Mouse (Mus musculus): ENCODE data around the gene Slc35g3. TPM values are rescaled to one million over a fixed set of nuclear protein-coding genes. Genes with fewer than 3 reads are reported as not detected.
A peak's percentile ranks its signal among the peaks of the same experiment; 100 is the strongest.

Slc35g3 gene
- polyA plus RNA-seq, 1 experiment from 2014 or later, result not detected

- ATAC-seq, result no peak
- Histone ChIP-seq H3K9me3 (ENCODE audit: low read length) (no peaks in the 10 kb centered on the region), H3K27me3 (ENCODE audit: insufficient read depth, low read length) (no peaks in the 10 kb centered on the region), H3K4me2 (ENCODE audit: low read depth, low read length) (no peak overlapping the region), H3K4me3 (ENCODE audit: low read depth, low read length) (no peak overlapping the region), H3K36me3 (replicated peaks; ENCODE audit: insufficient read depth, low read length) (no peaks in the 10 kb centered on the region), H3K4me1 (ENCODE audit: insufficient read depth) (peaks cover 7% of the 10 kb centered on the region), H3K9ac (replicated peaks) (no peak overlapping the region), H3K27ac (ENCODE audit: low read depth) (no peak overlapping the region)
- 41% methylated on average over 2 of the region's 2 CpGs for WGBS (ENCODE audit: insufficient replicate concordance)
- TF ChIP-seq EP300 (IDR thresholded peaks at IDR 0.05; ENCODE audit: low read depth), result no peak
- TF ChIP-seq CTCF (IDR thresholded peaks at IDR 0.05; ENCODE audit: low read depth), result no peak
- no peak for DNase-seq
These were observed 38.7 kb downstream of the Slc35g3 start for GRCm38 (mm10) chr11:69723074-69723473.

- H3K4me3 ChIP-seq (ENCODE audit: low read depth, low read length), result no peak overlapping the region
- no peaks in the 10 kb centered on the region for H3K9me3 ChIP-seq (ENCODE audit: low read length)
- no peaks in the 10 kb centered on the region for H3K36me3 ChIP-seq (replicated peaks; ENCODE audit: insufficient read depth, low read length)
- WGBS (ENCODE audit: insufficient replicate concordance), result 71% methylated on average over 6 of the region's 6 CpGs
- TF ChIP-seq EP300 (IDR thresholded peaks at IDR 0.05; ENCODE audit: low read depth) (no peak), CTCF (IDR thresholded peaks at IDR 0.05; ENCODE audit: low read depth) (no peak)
- no peak overlapping the region for H3K4me2 ChIP-seq (ENCODE audit: low read depth, low read length)
- H3K27me3 ChIP-seq (ENCODE audit: insufficient read depth, low read length), result no peaks in the 10 kb centered on the region
- H3K9ac ChIP-seq (replicated peaks), result no peak overlapping the region
- peaks cover 13% of the 10 kb centered on the region for H3K4me1 ChIP-seq (ENCODE audit: insufficient read depth)
- DNase-seq (no peak), ATAC-seq (no peak)
- no peak overlapping the region for H3K27ac ChIP-seq (ENCODE audit: low read depth)
These were observed 40.9 kb downstream of the Slc35g3 start for GRCm38 (mm10) chr11:69720852-69721251.

- Histone ChIP-seq H3K4me2 (ENCODE audit: low read depth, low read length) (no peak overlapping the region), H3K9me3 (ENCODE audit: low read length) (no peaks in the 10 kb centered on the region), H3K36me3 (replicated peaks; ENCODE audit: insufficient read depth, low read length) (no peaks in the 10 kb centered on the region), H3K27me3 (ENCODE audit: insufficient read depth, low read length) (no peaks in the 10 kb centered on the region), H3K27ac (ENCODE audit: low read depth) (no peak overlapping the region), H3K4me3 (ENCODE audit: low read depth, low read length) (no peak overlapping the region), H3K4me1 (ENCODE audit: insufficient read depth) (peaks cover 19% of the 10 kb centered on the region), H3K9ac (replicated peaks) (no peak overlapping the region)
- 73% methylated on average over 6 of the region's 6 CpGs for WGBS (ENCODE audit: insufficient replicate concordance)
- TF ChIP-seq EP300 (IDR thresholded peaks at IDR 0.05; ENCODE audit: low read depth) (no peak), CTCF (IDR thresholded peaks at IDR 0.05; ENCODE audit: low read depth) (peak; percentile 39)
- no peak for DNase-seq
- no peak for ATAC-seq
These were observed 42.3 kb downstream of the Slc35g3 start for GRCm38 (mm10) chr11:69719423-69719822.

GRCm38 (mm10) chr11:69718661-69719060, 43.1 kb downstream of the Slc35g3 start:
- no peak overlapping the region for H3K9ac ChIP-seq (replicated peaks)
- no peaks in the 10 kb centered on the region for H3K36me3 ChIP-seq (replicated peaks; ENCODE audit: insufficient read depth, low read length)
- peaks cover 19% of the 10 kb centered on the region for H3K4me1 ChIP-seq (ENCODE audit: insufficient read depth)
- H3K27ac ChIP-seq (ENCODE audit: low read depth), result no peak overlapping the region
- H3K4me3 ChIP-seq (ENCODE audit: low read depth, low read length), result no peak overlapping the region
- peak overlapping the region; percentile 33 for H3K4me2 ChIP-seq (ENCODE audit: low read depth, low read length)
- H3K9me3 ChIP-seq (ENCODE audit: low read length), result no peaks in the 10 kb centered on the region
- 29% methylated on average over 15 of the region's 15 CpGs for WGBS (ENCODE audit: insufficient replicate concordance)
- TF ChIP-seq EP300 (IDR thresholded peaks at IDR 0.05; ENCODE audit: low read depth) (no peak), CTCF (IDR thresholded peaks at IDR 0.05; ENCODE audit: low read depth) (no peak)
- ATAC-seq, result peak; percentile 45
- H3K27me3 ChIP-seq (ENCODE audit: insufficient read depth, low read length), result no peaks in the 10 kb centered on the region
- DNase-seq, result peak; percentile 46

- Histone ChIP-seq H3K4me1 (ENCODE audit: insufficient read depth) (peaks cover 19% of the 10 kb centered on the region), H3K4me2 (ENCODE audit: low read depth, low read length) (no peak overlapping the region), H3K27ac (ENCODE audit: low read depth) (no peak overlapping the region), H3K4me3 (ENCODE audit: low read depth, low read length) (no peak overlapping the region), H3K36me3 (replicated peaks; ENCODE audit: insufficient read depth, low read length) (no peaks in the 10 kb centered on the region), H3K9me3 (ENCODE audit: low read length) (no peaks in the 10 kb centered on the region), H3K27me3 (ENCODE audit: insufficient read depth, low read length) (no peaks in the 10 kb centered on the region), H3K9ac (replicated peaks) (no peak overlapping the region; the same call in 1 of the 2 replicates)
- TF ChIP-seq CTCF (IDR thresholded peaks at IDR 0.05; ENCODE audit: low read depth) (no peak), EP300 (IDR thresholded peaks at IDR 0.05; ENCODE audit: low read depth) (no peak)
- no peak for ATAC-seq
- 53% methylated on average over 4 of the region's 4 CpGs for WGBS (ENCODE audit: insufficient replicate concordance)
- no peak for DNase-seq
These were observed 44.8 kb downstream of the Slc35g3 start for GRCm38 (mm10) chr11:69716953-69717352.

- 26% methylated on average over 5 of the region's 5 CpGs for WGBS (ENCODE audit: insufficient replicate concordance)
- no peak overlapping the region for H3K4me3 ChIP-seq (ENCODE audit: low read depth, low read length)
- H3K27me3 ChIP-seq (ENCODE audit: insufficient read depth, low read length), result no peaks in the 10 kb centered on the region
- H3K27ac ChIP-seq (ENCODE audit: low read depth), result peak overlapping the region; percentile 39; the same call in 1 of the 2 replicates
- DNase-seq (peak; percentile 38), ATAC-seq (peak; percentile 88)
- H3K9ac ChIP-seq (replicated peaks), result no peak overlapping the region
- TF ChIP-seq EP300 (IDR thresholded peaks at IDR 0.05; ENCODE audit: low read depth), result no peak
- no peaks in the 10 kb centered on the region for H3K9me3 ChIP-seq (ENCODE audit: low read length)
- no peak overlapping the region for H3K4me2 ChIP-seq (ENCODE audit: low read depth, low read length)
- H3K36me3 ChIP-seq (replicated peaks; ENCODE audit: insufficient read depth, low read length), result no peaks in the 10 kb centered on the region
- H3K4me1 ChIP-seq (ENCODE audit: insufficient read depth), result peaks cover 19% of the 10 kb centered on the region
These were observed 45.8 kb downstream of the Slc35g3 start for GRCm38 (mm10) chr11:69715929-69716328.

- Histone ChIP-seq H3K27me3 (ENCODE audit: insufficient read depth, low read length) (no peaks in the 10 kb centered on the region), H3K4me3 (ENCODE audit: low read depth, low read length) (no peak overlapping the region), H3K9ac (replicated peaks) (no peak overlapping the region), H3K36me3 (replicated peaks; ENCODE audit: insufficient read depth, low read length) (no peaks in the 10 kb centered on the region), H3K9me3 (ENCODE audit: low read length) (no peaks in the 10 kb centered on the region), H3K4me2 (ENCODE audit: low read depth, low read length) (no peak overlapping the region), H3K4me1 (ENCODE audit: insufficient read depth) (peaks cover 21% of the 10 kb centered on the region), H3K27ac (ENCODE audit: low read depth) (peak overlapping the region; percentile 39; the same call in 1 of the 2 replicates)
- DNase-seq, result peak; percentile 67
- ATAC-seq, result peak; percentile 50
- WGBS (ENCODE audit: insufficient replicate concordance), result 66% methylated on average over 9 of the region's 9 CpGs
- no peak for TF ChIP-seq EP300 (IDR thresholded peaks at IDR 0.05; ENCODE audit: low read depth)
- peak; percentile 81 for TF ChIP-seq CTCF (IDR thresholded peaks at IDR 0.05; ENCODE audit: low read depth)
These were observed 46.3 kb downstream of the Slc35g3 start for GRCm38 (mm10) chr11:69715482-69715881.

Data from liver, postnatal 0 days (tissue).